Mouse (Mus musculus) kidney, adult 9 months (tissue): Measurements from ENCODE around the gene Ggta1.

Source experiments
- DNase-seq: peaks from one replicate; pipeline ENCODE4 v3.0.0; 2022

The Ggta1 gene

GRCm38 (mm10) chr2:35462791-35463281 is at the start of gene Ggta1:
Gene Ggta1 (minus strand): TSS chr2:35463231.
- DNase-seq, result no peak

GRCm38 (mm10) chr2:35512226-35512625 is 49.2 kb upstream of the Ggta1 start:
- no peak for DNase-seq

GRCm38 (mm10) chr2:35510920-35511319 is 47.9 kb upstream of the Ggta1 start:
- DNase-seq, result no peak

- no peak for DNase-seq
These were observed 46.9 kb upstream of the Ggta1 start for GRCm38 (mm10) chr2:35509888-35510287.

- DNase-seq, result no peak
These were observed 46.3 kb upstream of the Ggta1 start for GRCm38 (mm10) chr2:35509343-35509667.

- peak; percentile 65 for DNase-seq
These were observed 45.7 kb upstream of the Ggta1 start for GRCm38 (mm10) chr2:35508597-35509342.

- DNase-seq, result no peak
These were observed 44.1 kb upstream of the Ggta1 start for GRCm38 (mm10) chr2:35507191-35507511.

GRCm38 (mm10) chr2:35506311-35507190 is 43.5 kb upstream of the Ggta1 start:
- peak; percentile 22 for DNase-seq

GRCm38 (mm10) chr2:35505519-35506286 is 42.7 kb upstream of the Ggta1 start:
- no peak for DNase-seq

GRCm38 (mm10) chr2:35504417-35504776 is 41.4 kb upstream of the Ggta1 start:
- no peak for DNase-seq

GRCm38 (mm10) chr2:35503723-35504416 is 40.8 kb upstream of the Ggta1 start:
- no peak for DNase-seq

GRCm38 (mm10) chr2:35503021-35503722 is 40.1 kb upstream of the Ggta1 start:
- DNase-seq, result no peak

- DNase-seq, result no peak
These were observed 39.5 kb upstream of the Ggta1 start for GRCm38 (mm10) chr2:35502561-35502960.

- no peak for DNase-seq
These were observed 36.4 kb upstream of the Ggta1 start for GRCm38 (mm10) chr2:35499474-35499873.

- no peak for DNase-seq
These were observed 35.9 kb upstream of the Ggta1 start for GRCm38 (mm10) chr2:35498961-35499360.

GRCm38 (mm10) chr2:35497662-35498196 is 34.7 kb upstream of the Ggta1 start:
- DNase-seq, result no peak

- DNase-seq, result no peak
These were observed 33.4 kb upstream of the Ggta1 start for GRCm38 (mm10) chr2:35496279-35497013.

- DNase-seq, result peak; percentile 25
These were observed 32.7 kb upstream of the Ggta1 start for GRCm38 (mm10) chr2:35495486-35496278.

- DNase-seq, result no peak
These were observed 30.5 kb upstream of the Ggta1 start for GRCm38 (mm10) chr2:35493566-35493965.

- DNase-seq, result no peak
These were observed 28.1 kb upstream of the Ggta1 start for GRCm38 (mm10) chr2:35491151-35491550.
